Mouse (Mus musculus): ENCODE measurements around the gene Timp2. TPM values are rescaled to one million over a fixed set of nuclear protein-coding genes. Genes with fewer than 3 reads are reported as not detected.
A peak's percentile ranks its signal among the peaks of the same experiment; 100 is the strongest.

Timp2 gene
- polyA plus RNA-seq, 1 experiment, result 78.8 TPM

- TF ChIP-seq POLR2A (IDR thresholded peaks at IDR 0.05; ENCODE audit: control insufficient read depth, extremely low read depth, insufficient read depth, low read length, poor library complexity) (no peak), CTCF (IDR thresholded peaks at IDR 0.05; ENCODE audit: borderline replicate concordance, control insufficient read depth, extremely low read depth, insufficient read depth, low read length, poor library complexity) (no peak)
- Histone ChIP-seq H3K4me3 (ENCODE audit: control insufficient read depth, insufficient read depth, low read length) (no peak overlapping the region), H3K27me3 (ENCODE audit: control insufficient read depth, insufficient read depth, low read length) (no peaks in the 10 kb centered on the region), H3K27ac (ENCODE audit: control insufficient read depth, insufficient read depth, low read length) (no peak overlapping the region), H3K36me3 (ENCODE audit: control insufficient read depth, insufficient read depth, low read length) (peaks cover 7% of the 10 kb centered on the region; the same call in 1 of the 2 replicates), H3K4me1 (replicated peaks; ENCODE audit: control insufficient read depth, insufficient read depth, low read length) (no peaks in the 10 kb centered on the region)
- 86% methylated on average over 2 of the region's 2 CpGs for WGBS
- no peak for DNase-seq
Measured at GRCm38 (mm10) chr11:118298810-118299209, 56.7 kb downstream of the Timp2 start.

GRCm38 (mm10) chr11:118297967-118298366 lies 57.6 kb downstream of the Timp2 start:
- Histone ChIP-seq H3K36me3 (ENCODE audit: control insufficient read depth, insufficient read depth, low read length) (peaks cover 2% of the 10 kb centered on the region; the same call in 1 of the 2 replicates), H3K27ac (ENCODE audit: control insufficient read depth, insufficient read depth, low read length) (no peak overlapping the region), H3K4me1 (replicated peaks; ENCODE audit: control insufficient read depth, insufficient read depth, low read length) (no peaks in the 10 kb centered on the region), H3K4me3 (ENCODE audit: control insufficient read depth, insufficient read depth, low read length) (no peak overlapping the region), H3K27me3 (ENCODE audit: control insufficient read depth, insufficient read depth, low read length) (no peaks in the 10 kb centered on the region)
- peak; percentile 26 for DNase-seq
- 91% methylated on average over 3 of the region's 3 CpGs for WGBS
- TF ChIP-seq POLR2A (IDR thresholded peaks at IDR 0.05; ENCODE audit: control insufficient read depth, extremely low read depth, insufficient read depth, low read length, poor library complexity) (no peak), CTCF (IDR thresholded peaks at IDR 0.05; ENCODE audit: borderline replicate concordance, control insufficient read depth, extremely low read depth, insufficient read depth, low read length, poor library complexity) (no peak)

GRCm38 (mm10) chr11:118295026-118295425 lies 60.5 kb downstream of the Timp2 start:
- no peak overlapping the region for H3K27ac ChIP-seq (ENCODE audit: control insufficient read depth, insufficient read depth, low read length)
- peaks cover 2% of the 10 kb centered on the region for H3K4me1 ChIP-seq (replicated peaks; ENCODE audit: control insufficient read depth, insufficient read depth, low read length)
- no peaks in the 10 kb centered on the region for H3K27me3 ChIP-seq (ENCODE audit: control insufficient read depth, insufficient read depth, low read length)
- 75% methylated on average over 2 of the region's 2 CpGs for WGBS
- H3K4me3 ChIP-seq (ENCODE audit: control insufficient read depth, insufficient read depth, low read length), result no peak overlapping the region
- TF ChIP-seq POLR2A (IDR thresholded peaks at IDR 0.05; ENCODE audit: control insufficient read depth, extremely low read depth, insufficient read depth, low read length, poor library complexity) (no peak), CTCF (IDR thresholded peaks at IDR 0.05; ENCODE audit: borderline replicate concordance, control insufficient read depth, extremely low read depth, insufficient read depth, low read length, poor library complexity) (no peak)
- no peak for DNase-seq
- no peaks in the 10 kb centered on the region for H3K36me3 ChIP-seq (ENCODE audit: control insufficient read depth, insufficient read depth, low read length)

GRCm38 (mm10) chr11:118292671-118293070 lies 62.9 kb downstream of the Timp2 start:
- H3K36me3 ChIP-seq (ENCODE audit: control insufficient read depth, insufficient read depth, low read length), result no peaks in the 10 kb centered on the region
- H3K4me1 ChIP-seq (replicated peaks; ENCODE audit: control insufficient read depth, insufficient read depth, low read length), result peaks cover 16% of the 10 kb centered on the region

GRCm38 (mm10) chr11:118289999-118290889 lies 65.3 kb downstream of the Timp2 start, which contains the start of gene Usp36:
Gene Usp36, minus strand, starts transcription at chr11:118290244.
- WGBS, result 1% methylated on average over 68 of the region's 68 CpGs
- H3K27ac ChIP-seq (ENCODE audit: control insufficient read depth, insufficient read depth, low read length), result peak within 1 kb of the TSS; percentile 82
- peak within 1 kb of the TSS; percentile 86 for H3K4me3 ChIP-seq (ENCODE audit: control insufficient read depth, insufficient read depth, low read length)
- DNase-seq, result peak; percentile 98
- no peaks in the 10 kb centered on the region for H3K36me3 ChIP-seq (ENCODE audit: control insufficient read depth, insufficient read depth, low read length)
- TF ChIP-seq CTCF (IDR thresholded peaks at IDR 0.05; ENCODE audit: borderline replicate concordance, control insufficient read depth, extremely low read depth, insufficient read depth, low read length, poor library complexity) (peak; percentile 70; the same call in 1 of the 2 replicates), POLR2A (IDR thresholded peaks at IDR 0.05; ENCODE audit: control insufficient read depth, extremely low read depth, insufficient read depth, low read length, poor library complexity) (peak; percentile 78)
- no peaks in the 10 kb centered on the region for H3K27me3 ChIP-seq (ENCODE audit: control insufficient read depth, insufficient read depth, low read length)
- H3K4me1 ChIP-seq (replicated peaks; ENCODE audit: control insufficient read depth, insufficient read depth, low read length), result peaks cover 16% of the 10 kb centered on the region

More at GRCm38 (mm10) chr11:118292671-118293070, 62.9 kb downstream of the Timp2 start:
- no peak overlapping the region for H3K27ac ChIP-seq (ENCODE audit: control insufficient read depth, insufficient read depth, low read length)
- H3K27me3 ChIP-seq (ENCODE audit: control insufficient read depth, insufficient read depth, low read length), result no peaks in the 10 kb centered on the region
- no peak for DNase-seq
- TF ChIP-seq POLR2A (IDR thresholded peaks at IDR 0.05; ENCODE audit: control insufficient read depth, extremely low read depth, insufficient read depth, low read length, poor library complexity) (no peak), CTCF (IDR thresholded peaks at IDR 0.05; ENCODE audit: borderline replicate concordance, control insufficient read depth, extremely low read depth, insufficient read depth, low read length, poor library complexity) (no peak)
- WGBS, result 89% methylated on average over 6 of the region's 6 CpGs
- no peak overlapping the region for H3K4me3 ChIP-seq (ENCODE audit: control insufficient read depth, insufficient read depth, low read length)

GRCm38 (mm10) chr11:118289562-118289961 lies 66.0 kb downstream of the Timp2 start:
- DNase-seq, result no peak
- H3K4me3 ChIP-seq (ENCODE audit: control insufficient read depth, insufficient read depth, low read length), result peak overlapping the region; percentile 86
- H3K36me3 ChIP-seq (ENCODE audit: control insufficient read depth, insufficient read depth, low read length), result peaks cover 3% of the 10 kb centered on the region; the same call in 1 of the 2 replicates
- WGBS, result under 1% methylated on average over 22 of the region's 22 CpGs
- no peak overlapping the region for H3K27ac ChIP-seq (ENCODE audit: control insufficient read depth, insufficient read depth, low read length)
- peaks cover 16% of the 10 kb centered on the region for H3K4me1 ChIP-seq (replicated peaks; ENCODE audit: control insufficient read depth, insufficient read depth, low read length)
- H3K27me3 ChIP-seq (ENCODE audit: control insufficient read depth, insufficient read depth, low read length), result no peaks in the 10 kb centered on the region
- TF ChIP-seq CTCF (IDR thresholded peaks at IDR 0.05; ENCODE audit: borderline replicate concordance, control insufficient read depth, extremely low read depth, insufficient read depth, low read length, poor library complexity), result no peak
- no peak for TF ChIP-seq POLR2A (IDR thresholded peaks at IDR 0.05; ENCODE audit: control insufficient read depth, extremely low read depth, insufficient read depth, low read length, poor library complexity)
